Mouse (Mus musculus): ENCODE results near the gene Nek1. TPM values are rescaled to one million over a fixed set of nuclear protein-coding genes. Genes with fewer than 3 reads are reported as not detected.

Gene Nek1
- polyA plus RNA-seq, 1 experiment from 2014 or later = 20.2 TPM

DNA sequence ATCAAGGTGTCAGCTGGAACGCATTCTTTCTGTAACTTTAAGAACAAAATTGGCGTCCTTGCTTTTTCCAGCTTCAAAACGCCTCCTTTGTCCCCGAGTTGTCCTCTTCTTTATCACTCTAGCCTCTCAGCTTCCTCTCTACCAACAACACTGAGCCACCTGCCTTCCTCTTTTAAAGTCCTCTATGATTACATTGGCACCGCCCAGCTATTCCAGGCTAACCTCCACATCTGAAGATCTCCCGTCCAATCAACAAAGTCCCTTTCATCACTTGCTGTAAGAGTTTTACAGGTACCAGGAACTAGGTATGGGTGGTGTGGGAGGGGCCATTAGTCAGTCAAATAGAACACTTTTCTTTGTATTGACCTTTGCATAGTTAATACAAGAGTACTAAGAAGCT is 27.7 kb upstream of the Nek1 start:
- no peak overlapping the region for H3K9ac ChIP-seq
- H3K27ac ChIP-seq (replicated peaks) = no peak overlapping the region
- no peaks in the 10 kb centered on the region for H3K9me3 ChIP-seq (replicated peaks)
- H3K4me1 ChIP-seq = no peaks in the 10 kb centered on the region
- H3K4me2 ChIP-seq (replicated peaks) = no peak overlapping the region
- 61% methylated on average over 6 of the region's 6 CpGs for WGBS
- no peaks in the 10 kb centered on the region for H3K36me3 ChIP-seq
- H3K4me3 ChIP-seq (replicated peaks) = no peak overlapping the region
- H3K27me3 ChIP-seq = no peaks in the 10 kb centered on the region
- no peak for ATAC-seq (ENCODE audit: insufficient number of reproducible peaks, low FRiP score, low TSS enrichment, low read depth)

DNA sequence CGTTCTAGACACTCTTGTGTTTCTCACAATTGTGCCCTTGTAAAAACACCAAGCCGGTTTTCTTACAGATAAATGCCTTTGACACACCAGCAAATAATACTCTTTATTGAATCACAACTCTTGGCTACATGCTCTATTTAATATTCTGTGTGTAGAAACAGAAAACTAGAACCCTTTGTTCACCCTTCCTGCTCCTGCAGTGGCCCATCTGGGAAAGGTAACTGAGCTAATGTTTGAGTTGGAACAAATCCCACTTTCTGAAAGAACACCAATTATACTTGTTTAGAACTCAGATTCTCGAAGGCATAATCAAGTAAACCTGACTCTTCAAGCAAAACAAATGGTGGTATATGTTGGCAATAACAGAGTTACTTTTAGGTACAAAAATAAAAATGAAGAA is 27.3 kb upstream of the Nek1 start:
- no peak for ATAC-seq (ENCODE audit: insufficient number of reproducible peaks, low FRiP score, low TSS enrichment, low read depth)
- 53% methylated on average over 3 of the region's 3 CpGs for WGBS
- Histone ChIP-seq H3K27ac (replicated peaks) (no peak overlapping the region), H3K27me3 (no peaks in the 10 kb centered on the region), H3K4me2 (replicated peaks) (no peak overlapping the region), H3K4me1 (no peaks in the 10 kb centered on the region), H3K4me3 (replicated peaks) (no peak overlapping the region), H3K9me3 (replicated peaks) (no peaks in the 10 kb centered on the region), H3K9ac (no peak overlapping the region), H3K36me3 (no peaks in the 10 kb centered on the region)

DNA sequence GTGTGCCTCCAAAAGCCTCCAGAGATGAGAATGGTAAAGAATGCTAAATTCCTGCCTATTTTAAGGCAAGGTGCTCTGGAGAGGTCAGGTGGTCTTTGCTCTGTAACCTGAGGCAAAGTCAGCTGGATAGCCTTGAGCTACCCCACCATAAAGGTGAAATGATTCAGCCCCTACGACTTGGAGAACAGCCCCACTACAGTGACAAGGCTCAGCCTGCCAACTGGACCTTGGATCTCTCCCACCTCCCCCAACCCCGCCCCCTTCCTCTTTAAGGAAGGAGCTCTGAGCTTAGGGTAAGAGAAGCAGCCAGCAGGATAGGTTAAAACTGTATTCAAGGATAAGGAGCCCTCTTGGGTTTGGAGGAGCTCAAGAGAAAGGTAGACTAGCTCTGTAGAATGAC is 23.9 kb upstream of the Nek1 start:
- 36% methylated on average over 2 of the region's 2 CpGs for WGBS
- no peak overlapping the region for H3K27ac ChIP-seq (replicated peaks)

DNA sequence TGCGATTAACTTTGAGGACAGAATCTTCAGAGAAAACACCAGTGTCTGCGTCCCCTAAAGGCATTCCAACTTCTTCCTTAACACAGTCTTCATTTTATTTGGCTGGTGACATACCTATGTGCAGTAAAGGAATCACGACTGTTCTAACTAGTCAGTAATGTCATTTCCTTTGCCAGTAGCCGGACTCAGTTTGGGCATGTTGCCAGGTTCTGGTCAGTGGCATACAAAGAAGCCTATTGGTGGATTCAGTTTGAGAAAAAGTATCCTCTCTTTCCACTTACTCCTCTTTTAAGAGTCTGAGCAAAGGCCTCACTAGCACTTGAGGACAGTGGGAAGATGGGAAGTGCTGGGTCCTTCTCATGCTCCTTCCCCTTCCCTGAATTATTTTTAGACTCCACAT is 21.2 kb upstream of the Nek1 start:
- Histone ChIP-seq H3K9ac (no peak overlapping the region), H3K27ac (replicated peaks) (no peak overlapping the region), H3K9me3 (replicated peaks) (no peaks in the 10 kb centered on the region), H3K4me2 (replicated peaks) (no peak overlapping the region), H3K36me3 (no peaks in the 10 kb centered on the region), H3K4me1 (no peaks in the 10 kb centered on the region), H3K27me3 (no peaks in the 10 kb centered on the region), H3K4me3 (replicated peaks) (no peak overlapping the region)
- 54% methylated on average over 4 of the region's 4 CpGs for WGBS
- no peak for ATAC-seq (ENCODE audit: insufficient number of reproducible peaks, low FRiP score, low TSS enrichment, low read depth)

More for the DNA sequence above, 23.9 kb upstream of the Nek1 start:
- ATAC-seq (ENCODE audit: insufficient number of reproducible peaks, low FRiP score, low TSS enrichment, low read depth) = no peak
- H3K4me1 ChIP-seq = no peaks in the 10 kb centered on the region
- no peak overlapping the region for H3K4me3 ChIP-seq (replicated peaks)
- no peaks in the 10 kb centered on the region for H3K27me3 ChIP-seq
- H3K9me3 ChIP-seq (replicated peaks) = no peaks in the 10 kb centered on the region
- H3K9ac ChIP-seq = no peak overlapping the region
- H3K4me2 ChIP-seq (replicated peaks) = no peak overlapping the region
- H3K36me3 ChIP-seq = no peaks in the 10 kb centered on the region

DNA sequence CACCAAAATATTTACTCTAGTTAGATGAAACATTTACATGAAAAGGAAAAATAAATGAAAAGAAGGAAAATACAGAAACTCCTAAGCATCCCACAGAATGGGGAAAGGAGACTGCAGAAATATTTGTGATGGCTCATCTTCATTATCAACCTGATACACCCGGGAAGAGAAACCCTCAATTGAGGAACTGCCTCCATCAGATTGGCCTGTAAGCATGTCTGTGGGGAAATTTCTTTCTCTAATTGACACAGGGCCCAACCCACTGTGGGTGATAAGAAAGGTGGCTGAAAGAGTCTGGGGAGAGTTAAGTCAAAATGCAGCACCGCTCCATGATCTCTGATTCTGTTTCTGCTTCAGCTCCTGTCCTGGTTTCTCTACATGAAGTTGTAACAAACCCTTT is 19.5 kb upstream of the Nek1 start:
- H3K9ac ChIP-seq = no peak overlapping the region
- no peaks in the 10 kb centered on the region for H3K36me3 ChIP-seq
- H3K27me3 ChIP-seq = no peaks in the 10 kb centered on the region
- no peaks in the 10 kb centered on the region for H3K9me3 ChIP-seq (replicated peaks)
- 81% methylated on average over 2 of the region's 2 CpGs for WGBS
- no peaks in the 10 kb centered on the region for H3K4me1 ChIP-seq
- ATAC-seq (ENCODE audit: insufficient number of reproducible peaks, low FRiP score, low TSS enrichment, low read depth) = no peak
- no peak overlapping the region for H3K4me2 ChIP-seq (replicated peaks)
- H3K27ac ChIP-seq (replicated peaks) = no peak overlapping the region
- H3K4me3 ChIP-seq (replicated peaks) = no peak overlapping the region

DNA sequence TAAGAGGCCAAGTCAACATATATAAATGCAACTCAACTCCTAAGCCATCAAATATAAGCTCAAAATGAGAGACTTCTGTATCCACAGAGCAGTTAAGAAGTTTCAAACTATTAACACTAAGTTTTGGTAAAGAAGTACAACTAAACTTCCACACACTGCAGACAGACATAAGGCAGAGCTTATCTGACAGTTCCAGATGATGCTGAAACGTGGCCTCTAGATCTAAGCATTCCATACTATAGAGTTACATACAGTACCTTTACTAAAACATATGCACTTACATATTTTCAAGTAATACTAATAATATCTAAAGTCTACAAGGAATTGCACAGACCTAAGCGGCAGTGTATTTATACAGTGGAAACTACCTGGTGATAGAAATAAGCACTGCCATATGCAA is 18.2 kb upstream of the Nek1 start:
- Histone ChIP-seq H3K4me1 (no peaks in the 10 kb centered on the region), H3K9me3 (replicated peaks) (no peaks in the 10 kb centered on the region), H3K36me3 (no peaks in the 10 kb centered on the region), H3K4me3 (replicated peaks) (no peak overlapping the region), H3K9ac (no peak overlapping the region), H3K27me3 (no peaks in the 10 kb centered on the region), H3K27ac (replicated peaks) (no peak overlapping the region), H3K4me2 (replicated peaks) (no peak overlapping the region)
- 69% methylated on average over 2 of the region's 2 CpGs for WGBS
- ATAC-seq (ENCODE audit: insufficient number of reproducible peaks, low FRiP score, low TSS enrichment, low read depth) = no peak

DNA sequence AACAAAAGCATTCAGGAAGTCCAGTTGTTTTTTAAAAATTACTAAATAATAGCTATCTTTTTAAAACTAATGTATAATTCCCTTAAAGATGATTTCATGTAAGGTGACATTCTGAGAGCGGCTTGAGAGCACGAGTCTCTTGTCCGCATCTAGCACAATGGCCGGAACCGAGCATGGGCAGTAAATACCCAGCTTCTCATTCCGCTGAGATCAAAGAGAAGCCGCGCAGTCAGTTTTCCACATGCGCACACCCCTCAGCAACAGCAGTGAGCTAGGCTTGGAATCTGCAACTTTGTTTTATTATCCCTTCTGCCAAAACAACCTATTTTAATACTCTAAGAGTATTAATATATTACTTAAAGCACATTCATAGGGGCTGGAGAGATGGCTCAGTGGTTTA is 16.2 kb upstream of the Nek1 start:
- H3K27me3 ChIP-seq = no peaks in the 10 kb centered on the region
- H3K4me1 ChIP-seq = no peaks in the 10 kb centered on the region
- H3K4me2 ChIP-seq (replicated peaks) = no peak overlapping the region
- H3K9ac ChIP-seq = no peak overlapping the region
- no peaks in the 10 kb centered on the region for H3K36me3 ChIP-seq
- no peak overlapping the region for H3K4me3 ChIP-seq (replicated peaks)
- ATAC-seq (ENCODE audit: insufficient number of reproducible peaks, low FRiP score, low TSS enrichment, low read depth) = no peak
- H3K9me3 ChIP-seq (replicated peaks) = no peaks in the 10 kb centered on the region
- H3K27ac ChIP-seq (replicated peaks) = no peak overlapping the region
- 77% methylated on average over 9 of the region's 9 CpGs for WGBS

DNA sequence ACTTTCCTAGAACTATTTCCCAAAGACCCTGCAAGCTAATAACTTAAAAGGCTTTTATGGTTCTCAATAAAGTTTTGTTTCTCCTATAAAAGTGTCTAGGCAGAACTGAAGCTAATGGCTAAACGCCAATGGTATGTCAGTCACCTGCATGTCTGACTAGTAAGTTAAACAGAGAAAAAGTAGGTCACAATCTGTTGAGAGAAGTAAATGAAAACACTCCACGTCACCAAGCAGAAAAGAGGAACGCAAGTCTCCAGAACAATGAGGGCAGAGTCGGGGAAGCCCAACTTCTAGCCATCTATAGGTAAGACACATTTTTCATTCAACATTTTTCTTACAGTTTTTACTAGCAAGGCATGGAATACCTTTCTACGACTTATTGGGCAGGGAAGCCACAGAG is 14.5 kb upstream of the Nek1 start:
- no peak overlapping the region for H3K4me3 ChIP-seq (replicated peaks)
- no peak for ATAC-seq (ENCODE audit: insufficient number of reproducible peaks, low FRiP score, low TSS enrichment, low read depth)
- 77% methylated on average over 5 of the region's 5 CpGs for WGBS
- no peak overlapping the region for H3K27ac ChIP-seq (replicated peaks)
- H3K9me3 ChIP-seq (replicated peaks) = no peaks in the 10 kb centered on the region
- H3K4me2 ChIP-seq (replicated peaks) = no peak overlapping the region
- 0 out of 2 replicates have a peak, but pooled peaks cover 1% of the 10 kb centered on the region for H3K4me1 ChIP-seq
- no peaks in the 10 kb centered on the region for H3K36me3 ChIP-seq
- no peak overlapping the region for H3K9ac ChIP-seq
- H3K27me3 ChIP-seq = no peaks in the 10 kb centered on the region

DNA sequence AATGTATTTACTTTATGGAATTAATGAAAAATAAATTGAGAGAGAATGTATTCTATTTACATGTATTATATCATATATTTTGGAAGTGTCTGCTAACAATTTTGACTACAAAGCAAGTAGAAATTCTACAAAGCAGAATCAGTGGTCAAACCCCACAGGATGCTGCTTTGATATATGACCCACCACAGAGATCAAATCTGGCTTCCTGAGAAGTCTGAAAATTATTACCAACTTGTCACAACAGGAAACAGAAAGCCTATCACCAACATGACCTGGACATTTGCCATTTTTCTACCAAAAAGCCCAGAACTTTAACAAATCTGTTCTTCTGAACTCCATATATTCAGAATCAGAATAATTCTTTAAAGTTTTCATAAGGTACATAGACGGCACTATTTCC is 11.6 kb upstream of the Nek1 start:
- peak overlapping the region; percentile 92; the same call in 1 of the 2 replicates for H3K4me2 ChIP-seq (replicated peaks)
- no peaks in the 10 kb centered on the region for H3K27me3 ChIP-seq
- H3K9me3 ChIP-seq (replicated peaks) = no peaks in the 10 kb centered on the region
- 0 out of 2 replicates have a peak, but pooled peaks cover 4% of the 10 kb centered on the region for H3K4me1 ChIP-seq
- ATAC-seq (ENCODE audit: insufficient number of reproducible peaks, low FRiP score, low TSS enrichment, low read depth) = no peak
- H3K27ac ChIP-seq (replicated peaks) = no peak overlapping the region
- H3K9ac ChIP-seq = no peak overlapping the region
- WGBS = 13% methylated on average over 1 of the region's 1 CpGs
- no peaks in the 10 kb centered on the region for H3K36me3 ChIP-seq
- 0 out of 2 replicates have a peak overlapping the region, but pooled peaks have one; percentile 95 for H3K4me3 ChIP-seq (replicated peaks)

DNA sequence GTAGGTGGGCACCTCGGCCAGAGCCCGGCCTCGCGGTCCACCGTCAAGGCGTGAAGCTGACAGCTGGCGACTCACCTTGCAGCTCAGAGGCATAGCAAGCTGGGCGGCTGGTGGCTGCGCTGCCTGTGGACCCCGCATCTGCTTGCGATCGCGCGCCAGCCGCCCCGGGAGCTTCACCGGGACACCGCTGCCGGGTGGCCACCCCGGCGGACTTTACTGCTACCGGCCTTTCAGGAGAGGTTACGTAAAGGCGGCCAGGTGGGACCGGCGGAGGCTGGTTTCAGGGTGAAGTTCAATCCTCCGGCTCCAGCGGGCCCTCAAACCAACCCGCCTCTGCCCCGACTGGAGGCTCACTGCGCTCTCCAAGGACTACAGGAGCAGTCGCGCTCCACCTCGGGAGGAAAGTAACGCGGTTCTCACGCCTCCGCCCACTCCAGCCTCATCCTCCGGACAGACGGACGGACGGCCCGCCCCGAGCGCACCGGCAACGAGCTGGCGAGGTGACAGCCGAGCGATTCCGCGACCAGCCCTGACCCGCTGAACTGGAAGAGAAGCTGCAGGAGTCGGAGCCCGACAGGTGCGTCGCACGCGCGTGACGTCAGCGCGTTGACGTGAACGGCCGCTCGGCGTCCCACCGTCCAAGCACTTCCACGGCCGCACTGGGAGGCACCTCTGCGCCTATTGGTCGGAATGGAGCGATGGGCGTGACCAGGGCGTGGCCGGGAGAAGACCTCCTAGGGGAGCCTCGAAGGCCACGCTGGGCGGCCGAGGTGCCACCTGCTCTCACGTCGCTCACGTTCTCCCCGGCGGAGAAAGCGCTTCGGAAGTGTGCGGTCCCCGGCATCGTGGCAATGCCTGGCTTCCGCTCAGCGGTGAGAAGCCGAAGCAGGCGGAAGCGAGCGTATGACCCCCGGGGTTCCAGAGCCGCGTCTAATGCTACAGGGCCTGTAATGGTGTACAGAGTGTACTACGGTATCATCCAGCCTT is 10.0 kb upstream of the Nek1 start, which contains the start of gene Clcn3:
Gene Clcn3, minus strand, starts transcription at position 600 of the 987 bp plus-strand sequence.
- Histone ChIP-seq H3K4me3 (replicated peaks) (peak within 1 kb of the TSS; percentile 95), H3K4me2 (replicated peaks) (peak within 1 kb of the TSS; percentile 92), H3K9ac (peak within 1 kb of the TSS; percentile 53), H3K27me3 (no peaks in the 10 kb centered on the region), H3K9me3 (replicated peaks) (no peaks in the 10 kb centered on the region), H3K27ac (replicated peaks) (peak within 1 kb of the TSS; percentile 84), H3K36me3 (no peaks in the 10 kb centered on the region), H3K4me1 (0 out of 2 replicates have a peak, but pooled peaks cover 4% of the 10 kb centered on the region)
- peak; percentile 100 for ATAC-seq (ENCODE audit: insufficient number of reproducible peaks, low FRiP score, low TSS enrichment, low read depth)
- WGBS = under 1% methylated on average over 87 of the region's 101 CpGs

DNA sequence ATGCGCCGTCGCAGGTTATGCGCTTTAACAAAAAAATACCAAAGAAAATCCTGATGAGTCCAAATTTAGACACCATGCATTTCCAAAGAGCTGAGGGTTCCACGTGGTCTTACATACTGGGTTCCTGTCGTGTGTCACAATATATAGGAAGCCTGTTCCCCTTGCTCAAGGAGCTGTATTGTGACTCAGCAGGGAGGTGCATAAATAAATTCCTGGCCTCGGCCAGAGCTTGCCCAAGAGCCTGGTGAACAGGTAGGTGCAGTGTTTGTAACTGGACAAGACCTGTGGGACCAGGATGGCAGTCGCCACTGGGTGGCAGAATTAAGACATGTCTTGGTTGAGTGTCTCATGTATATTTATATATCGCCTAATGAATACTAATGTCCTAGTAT is 9.3 kb upstream of the Nek1 start:
- Histone ChIP-seq H3K4me2 (replicated peaks) (peak overlapping the region; percentile 92), H3K27ac (replicated peaks) (peak overlapping the region; percentile 84), H3K27me3 (no peaks in the 10 kb centered on the region), H3K4me3 (replicated peaks) (peak overlapping the region; percentile 95), H3K9me3 (replicated peaks) (no peaks in the 10 kb centered on the region), H3K36me3 (no peaks in the 10 kb centered on the region), H3K4me1 (0 out of 2 replicates have a peak, but pooled peaks cover 4% of the 10 kb centered on the region), H3K9ac (peak overlapping the region; percentile 29)
- ATAC-seq (ENCODE audit: insufficient number of reproducible peaks, low FRiP score, low TSS enrichment, low read depth) = peak; percentile 70
- WGBS = 8% methylated on average over 9 of the region's 9 CpGs

Data from embryonic facial prominence, embryonic 15.5 days (tissue).